Mouse (Mus musculus): ENCODE results near the gene Ghrh. TPM values are rescaled to one million over a fixed set of nuclear protein-coding genes. Genes with fewer than 3 reads are reported as not detected.

Ghrh gene
- polyA plus RNA-seq, 1 experiment from 2014 or later: 0.49 TPM

DNA sequence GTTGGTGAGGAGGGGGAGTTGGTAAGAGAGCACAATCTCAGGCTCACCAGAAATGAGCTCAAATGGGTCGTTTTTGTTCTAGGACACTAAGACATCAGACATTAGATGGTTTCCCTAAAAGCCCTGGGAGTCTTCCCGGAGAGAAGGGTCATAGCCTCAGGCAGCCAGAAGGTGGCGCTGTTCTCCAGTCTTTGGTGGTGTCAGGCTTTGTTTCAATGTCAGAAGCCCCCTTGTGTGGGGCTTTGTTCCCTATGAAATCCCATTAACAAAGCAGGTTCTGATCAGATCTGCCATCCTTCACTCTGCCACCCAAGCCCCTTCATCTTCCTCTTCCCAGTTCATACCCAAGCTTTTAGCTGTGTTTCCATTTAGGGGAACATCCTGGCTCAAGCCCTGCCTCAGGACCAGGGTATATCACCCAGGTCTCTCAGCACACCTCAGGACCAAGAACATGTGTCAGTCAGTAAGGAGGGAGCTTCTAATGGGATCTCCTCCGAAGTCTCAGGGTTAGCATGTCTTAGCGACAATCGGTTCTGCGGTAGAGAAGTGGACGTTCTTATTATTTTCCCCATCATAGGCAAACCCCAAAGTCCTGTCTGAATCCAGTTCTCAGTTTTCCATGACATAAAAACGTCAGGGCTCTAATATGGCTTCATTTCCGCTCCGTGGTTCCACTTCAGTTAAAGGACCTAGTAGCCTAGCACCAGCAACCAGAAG is 5.6 kb downstream of the Ghrh start:
- Histone ChIP-seq H3K4me1 (replicated peaks; ENCODE audit: control insufficient read depth, insufficient read depth) (no peaks in the 10 kb centered on the region), H3K4me2 (replicated peaks; ENCODE audit: low read depth) (no peak overlapping the region), H3K27me3 (ENCODE audit: control insufficient read depth, insufficient read depth, low read length) (no peaks in the 10 kb centered on the region), H3K9me3 (ENCODE audit: control insufficient read depth, low read length) (no peaks in the 10 kb centered on the region), H3K9ac (ENCODE audit: low read length) (no peak overlapping the region), H3K27ac (replicated peaks) (no peak overlapping the region), H3K36me3 (ENCODE audit: control insufficient read depth, insufficient read depth, low read length) (no peaks in the 10 kb centered on the region), H3K4me3 (ENCODE audit: low read depth, low read length) (no peak overlapping the region)
- DNase-seq (ENCODE audit: low spot score) (peak; percentile 74), ATAC-seq (ENCODE audit: low FRiP score, low TSS enrichment) (no peak)
- WGBS: 48% methylated on average over 11 of the region's 11 CpGs
- no peak for TF ChIP-seq EP300 (optimal IDR thresholded peaks at IDR 0.05)
- peak; percentile 94 for TF ChIP-seq CTCF (IDR thresholded peaks at IDR 0.05; ENCODE audit: low read depth)

DNA sequence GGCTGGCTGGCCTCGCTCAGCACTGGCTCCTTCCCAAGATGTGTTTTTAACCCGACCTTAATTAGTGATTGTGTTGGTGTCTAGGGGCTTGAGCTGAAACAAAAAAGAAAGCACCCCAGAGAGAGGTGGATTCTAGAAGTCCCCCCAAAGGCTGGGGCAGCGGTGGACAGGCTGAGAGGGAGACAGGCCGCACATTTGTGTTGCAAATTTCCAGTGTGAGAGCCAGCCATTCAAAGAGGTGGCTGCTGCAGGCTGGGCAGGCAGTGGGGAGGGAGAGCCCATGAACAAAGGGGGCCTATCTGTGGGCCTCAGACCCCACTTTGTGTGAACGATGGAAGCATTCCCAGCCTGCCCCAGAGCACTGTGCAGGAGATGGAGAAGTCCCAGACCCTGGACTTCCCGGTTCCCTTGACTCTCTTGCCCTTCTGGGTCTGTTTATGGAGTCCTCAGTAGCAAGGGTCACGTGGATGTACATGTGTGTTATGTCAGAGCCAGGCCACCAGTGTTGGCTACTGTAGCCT is 7.0 kb downstream of the Ghrh start:
- no peaks in the 10 kb centered on the region for H3K27me3 ChIP-seq (ENCODE audit: control insufficient read depth, insufficient read depth, low read length)
- H3K4me3 ChIP-seq (ENCODE audit: low read depth, low read length): no peak overlapping the region
- TF ChIP-seq EP300 (optimal IDR thresholded peaks at IDR 0.05): no peak
- TF ChIP-seq CTCF (IDR thresholded peaks at IDR 0.05; ENCODE audit: low read depth): no peak
- ATAC-seq (ENCODE audit: low FRiP score, low TSS enrichment) (peak; percentile 22; the same call in 1 of the 2 replicates), DNase-seq (ENCODE audit: low spot score) (no peak)
- H3K27ac ChIP-seq (replicated peaks): 0 out of 2 replicates have a peak overlapping the region, but pooled peaks have one; percentile 2
- no peak overlapping the region for H3K4me2 ChIP-seq (replicated peaks; ENCODE audit: low read depth)
- 52% methylated on average over 7 of the region's 7 CpGs for WGBS
- no peaks in the 10 kb centered on the region for H3K36me3 ChIP-seq (ENCODE audit: control insufficient read depth, insufficient read depth, low read length)
- no peaks in the 10 kb centered on the region for H3K4me1 ChIP-seq (replicated peaks; ENCODE audit: control insufficient read depth, insufficient read depth)
- no peaks in the 10 kb centered on the region for H3K9me3 ChIP-seq (ENCODE audit: control insufficient read depth, low read length)
- H3K9ac ChIP-seq (ENCODE audit: low read length): no peak overlapping the region

DNA sequence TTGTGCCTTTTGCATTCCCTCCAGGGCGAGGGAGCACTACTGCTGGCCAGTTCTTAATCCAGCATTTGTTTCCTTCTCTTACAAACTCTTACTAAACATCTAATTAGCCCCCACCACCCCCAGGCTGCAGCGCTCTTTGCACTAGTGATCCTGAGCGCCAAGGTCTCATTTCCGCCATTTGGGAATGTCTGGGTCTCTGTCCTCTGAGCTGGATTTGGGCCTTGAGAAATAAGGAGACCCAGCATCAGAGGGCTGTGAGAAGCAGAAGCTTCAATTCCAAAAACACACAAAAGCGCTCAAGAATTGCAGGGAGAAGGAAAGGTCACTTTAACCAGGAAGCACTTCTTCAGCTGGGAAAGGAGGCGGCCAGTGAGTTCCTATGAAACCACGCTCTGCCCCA is 7.8 kb downstream of the Ghrh start:
- no peak for ATAC-seq (ENCODE audit: low FRiP score, low TSS enrichment)

DNA sequence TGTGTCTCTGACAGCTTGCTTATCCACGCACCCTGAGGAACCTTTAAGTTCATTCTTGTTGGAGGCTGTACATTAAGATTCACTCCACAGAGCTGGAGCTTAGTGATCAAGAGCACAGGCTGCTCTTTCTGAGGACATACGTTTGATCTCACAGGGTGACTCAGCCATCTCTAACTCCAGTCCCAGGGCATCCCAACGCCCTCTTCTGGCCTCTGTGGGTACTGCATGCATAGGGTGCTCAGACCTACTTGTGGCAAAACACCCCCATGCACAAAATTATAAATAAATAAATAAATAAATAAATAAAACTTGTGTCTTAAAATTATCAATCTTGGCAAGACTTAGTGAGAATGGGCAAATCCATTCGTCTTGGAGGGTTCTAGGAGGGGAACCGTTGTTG is 8.6 kb downstream of the Ghrh start:
- WGBS: 34% methylated on average over 5 of the region's 5 CpGs
- peak; percentile 65 for ATAC-seq (ENCODE audit: low FRiP score, low TSS enrichment)
- Histone ChIP-seq H3K4me2 (replicated peaks; ENCODE audit: low read depth) (no peak overlapping the region), H3K4me1 (replicated peaks; ENCODE audit: control insufficient read depth, insufficient read depth) (no peaks in the 10 kb centered on the region), H3K9ac (ENCODE audit: low read length) (no peak overlapping the region), H3K36me3 (ENCODE audit: control insufficient read depth, insufficient read depth, low read length) (no peaks in the 10 kb centered on the region), H3K27me3 (ENCODE audit: control insufficient read depth, insufficient read depth, low read length) (no peaks in the 10 kb centered on the region), H3K4me3 (ENCODE audit: low read depth, low read length) (no peak overlapping the region), H3K9me3 (ENCODE audit: control insufficient read depth, low read length) (no peaks in the 10 kb centered on the region), H3K27ac (replicated peaks) (no peak overlapping the region)
- TF ChIP-seq CTCF (IDR thresholded peaks at IDR 0.05; ENCODE audit: low read depth) (peak; percentile 88), EP300 (optimal IDR thresholded peaks at IDR 0.05) (no peak)
- peak; percentile 87 for DNase-seq (ENCODE audit: low spot score)

More for the DNA sequence above, 7.8 kb downstream of the Ghrh start:
- H3K27ac ChIP-seq (replicated peaks): no peak overlapping the region
- WGBS: 81% methylated on average over 7 of the region's 7 CpGs
- H3K4me1 ChIP-seq (replicated peaks; ENCODE audit: control insufficient read depth, insufficient read depth): no peaks in the 10 kb centered on the region
- TF ChIP-seq CTCF (IDR thresholded peaks at IDR 0.05; ENCODE audit: low read depth) (no peak), EP300 (optimal IDR thresholded peaks at IDR 0.05) (no peak)
- H3K4me2 ChIP-seq (replicated peaks; ENCODE audit: low read depth): no peak overlapping the region
- H3K9me3 ChIP-seq (ENCODE audit: control insufficient read depth, low read length): no peaks in the 10 kb centered on the region
- DNase-seq (ENCODE audit: low spot score): no peak
- no peak overlapping the region for H3K9ac ChIP-seq (ENCODE audit: low read length)
- H3K27me3 ChIP-seq (ENCODE audit: control insufficient read depth, insufficient read depth, low read length): no peaks in the 10 kb centered on the region
- H3K4me3 ChIP-seq (ENCODE audit: low read depth, low read length): no peak overlapping the region
- no peaks in the 10 kb centered on the region for H3K36me3 ChIP-seq (ENCODE audit: control insufficient read depth, insufficient read depth, low read length)

DNA sequence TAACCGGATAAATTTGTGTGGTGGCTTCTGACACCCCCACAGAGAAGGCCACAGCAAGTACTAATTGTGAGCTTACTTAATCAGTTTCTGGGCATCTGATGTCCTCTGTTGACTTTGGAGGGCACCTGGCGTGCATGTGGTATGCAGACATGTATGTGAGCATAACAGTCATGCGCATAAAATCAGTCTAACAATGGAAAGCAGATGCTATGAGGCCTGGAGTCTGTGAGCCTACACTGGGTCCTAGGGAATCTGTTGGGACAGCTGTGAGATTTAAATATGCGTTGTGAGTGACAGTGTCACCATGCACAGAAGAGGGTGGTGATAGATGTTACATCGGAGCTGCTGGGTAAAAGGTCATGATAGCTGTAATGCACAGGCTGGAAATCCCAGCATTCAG is 15.2 kb downstream of the Ghrh start:
- no peaks in the 10 kb centered on the region for H3K9me3 ChIP-seq (ENCODE audit: control insufficient read depth, low read length)
- H3K9ac ChIP-seq (ENCODE audit: low read length): no peak overlapping the region
- 79% methylated on average over 5 of the region's 5 CpGs for WGBS
- H3K36me3 ChIP-seq (ENCODE audit: control insufficient read depth, insufficient read depth, low read length): no peaks in the 10 kb centered on the region; the same call in 1 of the 2 replicates
- no peak for ATAC-seq (ENCODE audit: low FRiP score, low TSS enrichment)
- H3K4me3 ChIP-seq (ENCODE audit: low read depth, low read length): no peak overlapping the region
- H3K27me3 ChIP-seq (ENCODE audit: control insufficient read depth, insufficient read depth, low read length): no peaks in the 10 kb centered on the region
- no peaks in the 10 kb centered on the region for H3K4me1 ChIP-seq (replicated peaks; ENCODE audit: control insufficient read depth, insufficient read depth)
- TF ChIP-seq EP300 (optimal IDR thresholded peaks at IDR 0.05) (no peak), CTCF (IDR thresholded peaks at IDR 0.05; ENCODE audit: low read depth) (no peak)
- H3K4me2 ChIP-seq (replicated peaks; ENCODE audit: low read depth): no peak overlapping the region
- H3K27ac ChIP-seq (replicated peaks): no peak overlapping the region
- no peak for DNase-seq (ENCODE audit: low spot score)

DNA sequence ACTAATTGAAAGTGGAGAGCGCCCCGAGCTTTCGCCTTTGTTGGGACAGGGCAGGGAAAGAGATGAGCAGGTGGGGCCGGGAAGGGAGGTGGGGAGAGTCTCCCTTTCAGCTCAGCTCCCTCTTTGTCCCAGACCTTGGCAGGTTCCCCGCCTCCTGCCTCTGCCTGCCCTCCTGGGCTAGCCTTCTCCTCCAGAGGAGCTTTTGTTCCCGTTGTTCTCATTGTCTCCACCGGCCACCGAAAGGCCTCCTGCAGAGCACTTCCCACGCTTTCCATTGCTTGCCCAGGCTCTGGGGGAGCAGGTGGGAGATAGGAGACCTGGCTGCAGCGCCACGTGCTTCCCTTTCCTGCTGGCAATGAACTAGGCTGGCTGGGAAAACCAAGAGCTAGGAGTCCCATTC is 18.7 kb downstream of the Ghrh start:
- Histone ChIP-seq H3K27ac (replicated peaks) (no peak overlapping the region), H3K9me3 (ENCODE audit: control insufficient read depth, low read length) (no peaks in the 10 kb centered on the region), H3K4me1 (replicated peaks; ENCODE audit: control insufficient read depth, insufficient read depth) (no peaks in the 10 kb centered on the region), H3K36me3 (ENCODE audit: control insufficient read depth, insufficient read depth, low read length) (peaks cover 12% of the 10 kb centered on the region; the same call in 1 of the 2 replicates), H3K9ac (ENCODE audit: low read length) (no peak overlapping the region), H3K4me2 (replicated peaks; ENCODE audit: low read depth) (no peak overlapping the region), H3K27me3 (ENCODE audit: control insufficient read depth, insufficient read depth, low read length) (no peaks in the 10 kb centered on the region), H3K4me3 (ENCODE audit: low read depth, low read length) (no peak overlapping the region)
- ATAC-seq (ENCODE audit: low FRiP score, low TSS enrichment): no peak
- TF ChIP-seq EP300 (optimal IDR thresholded peaks at IDR 0.05) (no peak), CTCF (IDR thresholded peaks at IDR 0.05; ENCODE audit: low read depth) (no peak)
- DNase-seq (ENCODE audit: low spot score): no peak
- 45% methylated on average over 11 of the region's 11 CpGs for WGBS

All from stomach, postnatal 0 days (tissue).